Mouse (Mus musculus) fat pad, adult 2 months (tissue): ENCODE data around the gene Sgta.
A peak's percentile ranks its signal among the peaks of the same experiment; 100 is the strongest.
"Not testable (repeated sequence)": the region's sequence is repeated elsewhere in the genome, so short reads cannot be mapped to it uniquely, and the experiment has no call there.

ENCODE experiments used
- DNase-seq: peaks from one replicate; pipeline ENCODE4 v3.0.0-alpha.2; 2011; ENCODE audit warnings: low read depth, low spot score; ENCODE audit errors: extremely low read depth

Gene Sgta

GRCm38 (mm10) chr10:81059603-81060543 is at the start of gene Sgta:
Gene Sgta, minus strand, starts transcription at chr10:81060181.
- peak; percentile 89 for DNase-seq

GRCm38 (mm10) chr10:81106113-81106721 is 46.2 kb upstream of the Sgta start:
- DNase-seq, result no peak

GRCm38 (mm10) chr10:81105565-81106112 is 45.7 kb upstream of the Sgta start, which contains the start of gene Map2k2:
Gene Map2k2, plus strand, starts transcription at chr10:81105915.
- peak; percentile 43 for DNase-seq

GRCm38 (mm10) chr10:81094931-81095678 is 35.1 kb upstream of the Sgta start:
- DNase-seq, result no peak

GRCm38 (mm10) chr10:81092465-81093250 is 32.7 kb upstream of the Sgta start:
- no peak for DNase-seq

- DNase-seq, result no peak
These were observed 30.6 kb upstream of the Sgta start for GRCm38 (mm10) chr10:81090621-81091020.

- DNase-seq, result no peak
These were observed 29.2 kb upstream of the Sgta start for GRCm38 (mm10) chr10:81089216-81089615.

GRCm38 (mm10) chr10:81087021-81087420 is 27.0 kb upstream of the Sgta start:
- DNase-seq, result no peak

- no peak for DNase-seq
These were observed 22.4 kb upstream of the Sgta start for GRCm38 (mm10) chr10:81082168-81082960.

GRCm38 (mm10) chr10:81080008-81080655 is 20.2 kb upstream of the Sgta start:
- no peak for DNase-seq

GRCm38 (mm10) chr10:81077916-81078315 is 17.9 kb upstream of the Sgta start:
- DNase-seq, result no peak

GRCm38 (mm10) chr10:81076356-81076755 is 16.4 kb upstream of the Sgta start:
- DNase-seq, result no peak

- DNase-seq, result peak; percentile 42
These were observed 15.8 kb upstream of the Sgta start for GRCm38 (mm10) chr10:81075734-81076133.

GRCm38 (mm10) chr10:81073464-81073863 is 13.5 kb upstream of the Sgta start:
- DNase-seq, result no peak

- no peak for DNase-seq
These were observed 12.3 kb upstream of the Sgta start for GRCm38 (mm10) chr10:81072290-81072689.

- DNase-seq, result peak; percentile 76
These were observed 9.9 kb upstream of the Sgta start, which contains the start of gene Thop1 for GRCm38 (mm10) chr10:81069836-81070235. Gene Thop1, plus strand, starts transcription at chr10:81070035.

- DNase-seq, result no peak
These were observed 8.7 kb upstream of the Sgta start for GRCm38 (mm10) chr10:81068706-81069105.

GRCm38 (mm10) chr10:81064519-81064918 is 4.5 kb upstream of the Sgta start:
- DNase-seq, result not testable (repeated sequence)

GRCm38 (mm10) chr10:81062710-81063109 is 2.7 kb upstream of the Sgta start:
- DNase-seq, result no peak
